Mouse (Mus musculus): ENCODE results near the gene Gm20388. TPM values are rescaled to one million over a fixed set of nuclear protein-coding genes. Genes with fewer than 3 reads are reported as not detected.
A peak's percentile ranks its signal among the peaks of the same experiment; 100 is the strongest.

Gm20388 gene
- polyA plus RNA-seq, 1 experiment from 2014 or later, result 5.5 TPM

DNA sequence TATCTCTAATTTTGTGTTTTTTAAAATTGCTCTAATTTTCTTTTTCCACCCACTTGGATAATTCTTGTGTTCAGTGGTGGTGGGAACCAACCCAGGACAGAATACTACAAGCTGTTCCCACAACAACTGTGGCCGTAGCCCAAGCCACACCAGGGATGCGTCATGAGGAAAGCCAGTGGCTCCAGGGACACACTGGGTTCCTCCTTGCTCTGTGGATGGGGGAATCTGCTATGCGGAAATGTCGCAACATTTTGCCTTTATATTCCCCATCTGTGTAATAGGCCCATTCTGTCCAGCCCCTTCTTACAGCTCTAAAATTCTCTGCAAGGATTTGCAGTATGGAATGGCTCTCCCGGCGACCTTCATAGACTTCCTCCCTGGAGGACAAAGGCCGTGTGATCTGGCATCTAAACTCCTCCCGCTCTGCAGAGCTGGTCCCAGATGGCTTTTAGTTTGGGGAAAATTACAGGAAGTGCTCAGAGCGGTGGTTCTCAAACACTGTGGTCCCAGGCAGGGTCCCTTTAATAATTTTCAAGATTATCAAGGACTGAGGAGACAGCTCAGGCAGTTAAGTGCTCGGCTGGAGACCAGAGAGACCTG is 1270.7 kb downstream of the Gm20388 start:
- Histone ChIP-seq H3K27ac (peak overlapping the region; percentile 25; the same call in 1 of the 2 replicates), H3K27me3 (no peaks in the 10 kb centered on the region; the same call in 1 of the 2 replicates), H3K9me3 (no peaks in the 10 kb centered on the region), H3K4me3 (no peak overlapping the region), H3K4me1 (peaks cover 17% of the 10 kb centered on the region; the same call in 1 of the 2 replicates), H3K36me3 (no peaks in the 10 kb centered on the region), H3K9ac (no peak overlapping the region), H3K4me2 (no peak overlapping the region)
- WGBS, result 52% methylated on average over 10 of the region's 10 CpGs
- ATAC-seq (ENCODE audit: borderline replicate concordance, extremely low read depth, low FRiP score, low TSS enrichment), result no peak; the same call in 1 of the 2 replicates

DNA sequence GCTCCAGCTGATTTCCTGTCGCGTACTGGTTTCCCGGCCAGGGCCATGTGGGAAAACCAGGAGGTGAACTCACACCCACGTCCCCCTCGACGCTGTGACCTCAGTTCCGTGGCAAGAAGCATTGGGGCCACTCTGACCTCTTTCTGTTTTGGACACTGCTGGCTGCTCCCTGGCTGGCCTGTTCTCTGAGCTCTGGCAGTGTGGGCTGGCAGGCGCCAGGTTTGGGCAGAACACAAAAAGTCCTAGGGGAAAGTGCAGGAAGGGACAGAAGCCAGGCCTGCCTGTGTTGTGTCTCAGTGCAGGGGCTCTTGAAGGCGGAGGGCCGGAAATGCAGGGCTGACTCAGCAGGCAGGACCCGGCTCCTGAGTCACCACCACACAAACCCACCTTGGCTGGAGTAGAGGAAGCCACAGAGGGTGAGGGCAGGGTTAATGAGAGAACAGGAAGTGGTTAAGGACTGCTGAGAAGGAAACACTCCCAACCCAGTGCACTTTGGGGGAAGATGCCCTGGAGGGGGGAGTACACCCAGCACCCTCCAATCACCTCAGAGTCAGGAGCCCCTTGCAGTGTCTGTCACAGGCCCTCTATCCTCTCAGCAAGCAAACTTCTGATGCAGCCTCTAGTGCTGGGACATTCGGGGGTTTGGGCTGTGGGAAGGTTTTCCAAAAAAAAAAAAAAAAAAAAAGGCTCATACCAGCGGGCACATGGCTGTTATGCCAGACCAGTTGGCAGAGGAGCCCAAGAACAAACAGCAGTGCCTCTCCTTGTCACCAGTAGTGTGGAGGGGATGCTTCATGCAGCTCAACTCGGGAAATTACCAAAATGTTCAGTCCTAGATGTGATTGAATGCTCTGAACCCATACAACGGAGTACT is 1277.1 kb downstream of the Gm20388 start:
- Histone ChIP-seq H3K4me2 (no peak overlapping the region), H3K27me3 (peaks cover 6% of the 10 kb centered on the region; the same call in 1 of the 2 replicates), H3K4me1 (peaks cover 20% of the 10 kb centered on the region), H3K4me3 (no peak overlapping the region), H3K27ac (peak overlapping the region; percentile 67), H3K9ac (no peak overlapping the region), H3K36me3 (no peaks in the 10 kb centered on the region), H3K9me3 (no peaks in the 10 kb centered on the region)
- 55% methylated on average over 15 of the region's 15 CpGs for WGBS
- peak; percentile 12; the same call in 1 of the 2 replicates for ATAC-seq (ENCODE audit: borderline replicate concordance, extremely low read depth, low FRiP score, low TSS enrichment)

DNA sequence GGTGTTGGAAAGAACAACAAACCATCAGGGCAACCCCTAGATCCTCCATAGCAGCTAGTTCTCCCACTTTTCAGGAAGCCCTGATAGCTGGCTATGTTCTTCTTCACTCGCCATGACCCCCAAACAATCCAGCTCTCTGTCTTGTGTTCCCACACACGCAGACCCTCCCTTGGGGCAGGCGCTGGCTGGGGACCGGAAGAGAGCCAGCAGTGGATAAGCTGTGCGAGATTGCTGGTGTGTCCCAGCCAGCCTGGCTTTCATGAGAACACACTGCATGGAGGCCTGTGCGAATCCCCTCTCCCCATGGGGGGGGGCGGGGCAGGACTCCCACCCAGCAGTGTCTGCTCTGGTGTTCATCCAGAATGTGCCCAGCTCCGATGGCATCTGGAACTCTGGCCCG is 1278.4 kb downstream of the Gm20388 start:
- peaks cover 6% of the 10 kb centered on the region for H3K27me3 ChIP-seq
- no peaks in the 10 kb centered on the region for H3K36me3 ChIP-seq
- H3K27ac ChIP-seq, result 0 out of 2 replicates have a peak overlapping the region, but pooled peaks have one; percentile 26
- no peak overlapping the region for H3K4me3 ChIP-seq
- 50% methylated on average over 9 of the region's 9 CpGs for WGBS
- no peaks in the 10 kb centered on the region for H3K9me3 ChIP-seq
- no peak overlapping the region for H3K9ac ChIP-seq
- no peak overlapping the region for H3K4me2 ChIP-seq
- ATAC-seq (ENCODE audit: borderline replicate concordance, extremely low read depth, low FRiP score, low TSS enrichment), result no peak
- H3K4me1 ChIP-seq, result peaks cover 20% of the 10 kb centered on the region

- H3K27me3 ChIP-seq, result peaks cover 16% of the 10 kb centered on the region
- ATAC-seq (ENCODE audit: borderline replicate concordance, extremely low read depth, low FRiP score, low TSS enrichment), result no peak
- no peaks in the 10 kb centered on the region for H3K36me3 ChIP-seq
- H3K27ac ChIP-seq, result no peak overlapping the region
- H3K9me3 ChIP-seq, result no peaks in the 10 kb centered on the region
- H3K9ac ChIP-seq, result no peak overlapping the region
- H3K4me3 ChIP-seq, result no peak overlapping the region
- no peak overlapping the region for H3K4me2 ChIP-seq
- peaks cover 21% of the 10 kb centered on the region for H3K4me1 ChIP-seq
- 29% methylated on average over 8 of the region's 8 CpGs for WGBS
Observed at GRCm38 (mm10) chr8:121192451-121192850, 1281.8 kb downstream of the Gm20388 start.

DNA sequence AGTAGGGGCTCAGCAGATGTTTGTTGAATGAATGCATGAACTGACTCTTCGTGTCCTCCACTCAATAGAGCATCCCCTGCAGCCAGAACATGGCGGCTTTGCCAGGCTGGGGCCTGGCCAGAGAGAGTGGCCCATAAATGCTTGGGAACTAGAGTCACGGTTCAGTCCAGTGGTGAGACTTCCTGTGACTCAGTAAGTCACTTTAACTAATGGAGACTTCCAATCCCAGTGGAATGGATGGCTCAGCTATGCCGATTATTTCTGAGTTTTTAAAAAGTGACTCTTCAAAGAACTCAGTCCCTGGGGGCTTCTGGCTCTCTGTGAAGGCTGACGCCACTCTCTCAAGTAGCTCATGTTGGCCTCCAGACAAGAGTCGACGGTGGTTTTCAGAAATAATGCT is 1285.3 kb downstream of the Gm20388 start:
- no peak overlapping the region for H3K9ac ChIP-seq
- H3K4me2 ChIP-seq, result no peak overlapping the region
- H3K9me3 ChIP-seq, result no peaks in the 10 kb centered on the region
- H3K4me3 ChIP-seq, result no peak overlapping the region
- WGBS, result 59% methylated on average over 7 of the region's 7 CpGs
- peaks cover 25% of the 10 kb centered on the region for H3K4me1 ChIP-seq
- H3K36me3 ChIP-seq, result no peaks in the 10 kb centered on the region
- ATAC-seq (ENCODE audit: borderline replicate concordance, extremely low read depth, low FRiP score, low TSS enrichment), result no peak
- H3K27ac ChIP-seq, result peak overlapping the region; percentile 20; the same call in 1 of the 2 replicates
- H3K27me3 ChIP-seq, result peaks cover 10% of the 10 kb centered on the region; the same call in 1 of the 2 replicates

DNA sequence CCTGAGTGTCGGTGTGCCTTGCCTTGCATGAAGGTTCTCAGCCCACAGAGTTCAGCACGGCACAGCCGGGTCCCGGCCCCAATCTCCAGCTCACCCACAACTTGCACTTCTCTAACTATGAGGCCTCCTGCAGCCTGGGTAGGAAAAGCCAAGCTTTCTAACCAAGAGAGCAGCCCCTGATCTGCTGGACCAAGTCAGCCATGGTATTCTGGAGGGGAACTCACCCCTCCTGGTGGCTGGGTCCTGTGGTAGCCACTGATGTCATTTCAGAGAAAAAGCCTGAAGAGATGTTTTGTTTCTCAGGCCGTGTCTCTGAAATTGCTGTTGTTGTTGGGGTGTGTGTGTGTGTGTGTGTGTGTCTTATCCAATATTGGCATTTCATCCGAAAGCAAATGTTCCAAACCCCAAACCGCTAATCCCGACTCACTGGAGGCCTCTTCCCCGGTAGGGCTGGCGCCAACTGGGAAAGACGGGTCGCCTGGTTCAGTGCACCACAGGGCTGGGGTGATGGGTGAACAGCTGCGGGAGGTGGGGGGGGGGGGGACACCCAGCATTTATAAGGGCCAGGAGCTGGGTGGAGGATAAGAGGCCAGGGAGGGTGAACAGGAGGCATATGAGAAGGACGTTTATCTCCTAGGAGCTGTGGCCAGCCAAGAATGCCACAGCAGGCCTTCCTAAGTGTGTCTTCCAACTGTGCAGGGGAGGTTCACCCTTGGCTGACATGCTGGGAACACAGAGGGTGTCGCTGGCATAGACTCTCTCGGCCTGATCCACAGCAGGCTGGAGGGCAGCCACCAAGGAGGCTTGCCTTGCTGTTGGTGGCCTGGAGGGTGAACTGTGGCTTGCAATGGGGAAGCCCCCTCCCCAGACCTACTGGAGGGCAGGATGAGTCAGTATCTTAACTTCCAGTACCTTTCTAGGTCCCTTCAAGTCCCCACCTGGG is 1286.4 kb downstream of the Gm20388 start:
- no peak for ATAC-seq (ENCODE audit: borderline replicate concordance, extremely low read depth, low FRiP score, low TSS enrichment)
- no peaks in the 10 kb centered on the region for H3K9me3 ChIP-seq
- no peak overlapping the region for H3K4me2 ChIP-seq
- H3K27ac ChIP-seq, result no peak overlapping the region
- H3K36me3 ChIP-seq, result no peaks in the 10 kb centered on the region
- H3K4me1 ChIP-seq, result peaks cover 34% of the 10 kb centered on the region
- peaks cover 10% of the 10 kb centered on the region; the same call in 1 of the 2 replicates for H3K27me3 ChIP-seq
- 73% methylated on average over 16 of the region's 16 CpGs for WGBS
- H3K4me3 ChIP-seq, result no peak overlapping the region
- H3K9ac ChIP-seq, result no peak overlapping the region

DNA sequence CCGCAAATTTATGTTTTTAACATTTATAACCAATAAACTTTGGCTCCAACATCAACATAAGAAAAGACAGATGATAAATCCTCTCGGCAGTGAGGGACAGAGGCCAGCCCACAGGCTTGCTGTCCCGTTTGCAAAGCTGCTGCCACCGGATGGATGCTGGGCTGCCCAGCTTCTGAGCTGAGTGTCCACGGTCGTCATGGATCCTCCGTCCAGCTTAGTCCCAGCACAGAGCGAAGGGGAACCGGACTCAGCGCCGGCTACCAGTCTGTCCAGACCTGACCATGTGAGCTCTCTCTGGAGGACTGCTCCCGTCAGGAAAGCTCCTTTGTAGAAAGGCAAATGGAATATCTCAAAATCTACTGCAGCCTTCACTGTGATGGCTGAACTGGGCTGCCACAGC is 1289.4 kb downstream of the Gm20388 start:
- Histone ChIP-seq H3K27me3 (0 out of 2 replicates have a peak, but pooled peaks cover 3% of the 10 kb centered on the region), H3K9ac (no peak overlapping the region), H3K27ac (no peak overlapping the region), H3K4me2 (no peak overlapping the region), H3K9me3 (no peaks in the 10 kb centered on the region), H3K4me1 (peaks cover 35% of the 10 kb centered on the region), H3K4me3 (no peak overlapping the region), H3K36me3 (no peaks in the 10 kb centered on the region)
- 18% methylated on average over 12 of the region's 12 CpGs for WGBS
- ATAC-seq (ENCODE audit: borderline replicate concordance, extremely low read depth, low FRiP score, low TSS enrichment), result no peak

- Histone ChIP-seq H3K4me1 (peaks cover 35% of the 10 kb centered on the region), H3K36me3 (no peaks in the 10 kb centered on the region), H3K4me2 (no peak overlapping the region; the same call in 1 of the 2 replicates), H3K27me3 (no peaks in the 10 kb centered on the region), H3K9me3 (no peaks in the 10 kb centered on the region), H3K9ac (no peak overlapping the region), H3K4me3 (no peak overlapping the region), H3K27ac (no peak overlapping the region)
- peak; percentile 55 for ATAC-seq (ENCODE audit: borderline replicate concordance, extremely low read depth, low FRiP score, low TSS enrichment)
- 28% methylated on average over 3 of the region's 3 CpGs for whole genome bisulfite sequencing
Observed at GRCm38 (mm10) chr8:121200979-121201378, 1290.3 kb downstream of the Gm20388 start.

DNA sequence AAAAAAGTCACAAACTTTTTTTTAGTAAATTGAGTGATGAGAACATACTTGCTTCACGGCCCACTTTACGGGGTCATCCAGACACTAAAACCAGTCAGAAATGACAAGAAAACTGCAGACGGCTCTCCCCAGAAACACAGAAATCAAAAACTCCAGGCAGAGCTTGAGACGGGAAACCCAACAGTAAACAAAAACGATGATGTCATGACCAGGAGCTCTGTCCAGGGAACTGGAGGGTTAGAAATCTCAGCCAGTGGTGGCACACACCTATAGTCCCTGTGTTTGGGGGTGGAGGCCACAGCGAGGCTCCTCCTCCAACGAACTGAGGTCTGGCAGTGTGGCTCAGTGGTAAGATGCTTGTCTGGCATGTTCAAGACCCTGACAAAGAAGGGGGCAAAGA is 1291.0 kb downstream of the Gm20388 start:
- 0 out of 2 replicates have a peak overlapping the region, but pooled peaks have one; percentile 3 for H3K4me2 ChIP-seq
- peaks cover 35% of the 10 kb centered on the region for H3K4me1 ChIP-seq
- ATAC-seq (ENCODE audit: borderline replicate concordance, extremely low read depth, low FRiP score, low TSS enrichment), result no peak
- H3K9ac ChIP-seq, result no peak overlapping the region
- no peaks in the 10 kb centered on the region for H3K36me3 ChIP-seq
- WGBS, result 48% methylated on average over 7 of the region's 7 CpGs
- no peaks in the 10 kb centered on the region for H3K27me3 ChIP-seq
- no peaks in the 10 kb centered on the region for H3K9me3 ChIP-seq
- no peak overlapping the region for H3K27ac ChIP-seq
- no peak overlapping the region for H3K4me3 ChIP-seq

- Histone ChIP-seq H3K4me1 (peaks cover 29% of the 10 kb centered on the region), H3K9me3 (no peaks in the 10 kb centered on the region), H3K36me3 (no peaks in the 10 kb centered on the region), H3K4me2 (no peak overlapping the region), H3K4me3 (no peak overlapping the region), H3K27ac (no peak overlapping the region), H3K9ac (no peak overlapping the region), H3K27me3 (no peaks in the 10 kb centered on the region)
- 67% methylated on average over 19 of the region's 19 CpGs for WGBS
- ATAC-seq (ENCODE audit: borderline replicate concordance, extremely low read depth, low FRiP score, low TSS enrichment), result no peak
Observed at GRCm38 (mm10) chr8:121203612-121204376, 1293.2 kb downstream of the Gm20388 start.

DNA sequence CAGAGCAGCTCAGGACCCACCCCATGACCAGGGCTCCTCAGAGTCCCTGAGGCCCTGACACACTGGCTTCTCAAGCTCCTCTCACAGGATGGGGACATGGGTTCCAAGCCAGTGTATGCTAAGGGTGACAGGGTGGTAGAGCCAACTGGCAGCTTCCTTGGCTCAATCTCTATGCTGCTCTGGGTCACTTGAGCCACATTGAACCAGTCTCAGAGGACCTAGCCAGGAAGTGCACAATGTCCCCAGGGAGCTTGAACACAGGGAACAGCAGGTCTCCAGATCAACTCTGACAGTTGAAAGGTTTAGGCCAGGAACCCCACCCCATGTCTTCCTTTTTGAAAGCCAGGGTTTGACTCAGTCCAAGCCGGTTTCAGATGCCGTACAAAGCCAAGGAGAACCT is 1296.5 kb downstream of the Gm20388 start:
- H3K36me3 ChIP-seq, result no peaks in the 10 kb centered on the region
- no peaks in the 10 kb centered on the region for H3K27me3 ChIP-seq
- peaks cover 3% of the 10 kb centered on the region; the same call in 1 of the 2 replicates for H3K4me1 ChIP-seq
- no peak for ATAC-seq (ENCODE audit: borderline replicate concordance, extremely low read depth, low FRiP score, low TSS enrichment)
- no peaks in the 10 kb centered on the region for H3K9me3 ChIP-seq
- H3K4me2 ChIP-seq, result no peak overlapping the region
- no peak overlapping the region for H3K27ac ChIP-seq
- 85% methylated on average over 2 of the region's 2 CpGs for WGBS
- H3K9ac ChIP-seq, result no peak overlapping the region
- no peak overlapping the region for H3K4me3 ChIP-seq

All from lung, embryonic 15.5 days (tissue).